Mouse (Mus musculus): Measurements from ENCODE around the gene Arhgef19. TPM values are rescaled to one million over a fixed set of nuclear protein-coding genes. Genes with fewer than 3 reads are reported as not detected.

The Arhgef19 gene
- polyA plus RNA-seq, 1 experiment = 4.9 TPM

DNA sequence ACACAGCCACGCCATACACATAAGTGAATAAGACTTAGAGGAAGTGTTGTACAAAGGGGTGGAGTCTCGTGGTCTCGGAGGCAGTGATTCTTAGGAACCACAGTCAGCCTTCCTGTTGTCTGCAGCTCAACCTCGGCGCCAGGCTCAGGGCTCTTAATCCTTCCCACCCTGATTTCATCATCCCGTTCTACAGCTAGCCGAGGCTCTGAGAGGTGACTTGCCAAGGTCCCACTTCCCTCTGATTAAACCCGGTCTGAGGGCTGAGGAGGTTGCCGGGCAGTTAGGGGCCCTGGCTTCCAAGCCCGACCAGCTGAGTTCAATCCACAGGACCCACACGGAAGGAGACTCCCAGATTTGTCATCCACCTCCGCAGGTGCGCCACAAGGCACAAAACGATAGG is 33.6 kb downstream of the Arhgef19 start:
- DNase-seq = peak; percentile 52
- WGBS = 25% methylated on average over 14 of the region's 14 CpGs
- TF ChIP-seq POLR2A (IDR thresholded peaks at IDR 0.05; ENCODE audit: low read depth, low read length) (no peak), CTCF (conservative IDR thresholded peaks at IDR 0.05; ENCODE audit: insufficient read depth, insufficient read length, low read depth, low read length) (no peak)
- Histone ChIP-seq H3K27ac (ENCODE audit: insufficient read depth, low read depth, low read length) (peak overlapping the region; percentile 11; the same call in 1 of the 2 replicates), H3K27me3 (replicated peaks; ENCODE audit: control insufficient read depth, insufficient read depth, low read length) (no peaks in the 10 kb centered on the region), H3K4me3 (ENCODE audit: insufficient read depth, low read depth, low read length) (no peak overlapping the region), H3K4me1 (ENCODE audit: control insufficient read depth, insufficient read depth, low read length) (peaks cover 5% of the 10 kb centered on the region), H3K36me3 (ENCODE audit: control insufficient read depth, insufficient read depth, low read length) (no peaks in the 10 kb centered on the region)

- no peaks in the 10 kb centered on the region for H3K27me3 ChIP-seq (replicated peaks; ENCODE audit: control insufficient read depth, insufficient read depth, low read length)
- 22% methylated on average over 12 of the region's 12 CpGs for WGBS
- 0 out of 2 replicates have a peak overlapping the region, but pooled peaks have one; percentile 0 for H3K27ac ChIP-seq (ENCODE audit: insufficient read depth, low read depth, low read length)
- peaks cover 7% of the 10 kb centered on the region for H3K4me1 ChIP-seq (ENCODE audit: control insufficient read depth, insufficient read depth, low read length)
- DNase-seq = peak; percentile 79
- no peak for TF ChIP-seq POLR2A (IDR thresholded peaks at IDR 0.05; ENCODE audit: low read depth, low read length)
- peak; percentile 97 for TF ChIP-seq CTCF (conservative IDR thresholded peaks at IDR 0.05; ENCODE audit: insufficient read depth, insufficient read length, low read depth, low read length)
- no peak overlapping the region for H3K4me3 ChIP-seq (ENCODE audit: insufficient read depth, low read depth, low read length)
- H3K36me3 ChIP-seq (ENCODE audit: control insufficient read depth, insufficient read depth, low read length) = no peaks in the 10 kb centered on the region
Observed at GRCm38 (mm10) chr4:141273296-141273695, 34.0 kb downstream of the Arhgef19 start.

- no peaks in the 10 kb centered on the region for H3K36me3 ChIP-seq (ENCODE audit: control insufficient read depth, insufficient read depth, low read length)
- no peak for DNase-seq
- peaks cover 11% of the 10 kb centered on the region for H3K4me1 ChIP-seq (ENCODE audit: control insufficient read depth, insufficient read depth, low read length)
- TF ChIP-seq CTCF (conservative IDR thresholded peaks at IDR 0.05; ENCODE audit: insufficient read depth, insufficient read length, low read depth, low read length) (no peak), POLR2A (IDR thresholded peaks at IDR 0.05; ENCODE audit: low read depth, low read length) (no peak)
- no peaks in the 10 kb centered on the region for H3K27me3 ChIP-seq (replicated peaks; ENCODE audit: control insufficient read depth, insufficient read depth, low read length)
- 74% methylated on average over 23 of the region's 23 CpGs for WGBS
- H3K4me3 ChIP-seq (ENCODE audit: insufficient read depth, low read depth, low read length) = no peak overlapping the region
- H3K27ac ChIP-seq (ENCODE audit: insufficient read depth, low read depth, low read length) = no peak overlapping the region
Observed at GRCm38 (mm10) chr4:141274485-141275341, 35.4 kb downstream of the Arhgef19 start.

DNA sequence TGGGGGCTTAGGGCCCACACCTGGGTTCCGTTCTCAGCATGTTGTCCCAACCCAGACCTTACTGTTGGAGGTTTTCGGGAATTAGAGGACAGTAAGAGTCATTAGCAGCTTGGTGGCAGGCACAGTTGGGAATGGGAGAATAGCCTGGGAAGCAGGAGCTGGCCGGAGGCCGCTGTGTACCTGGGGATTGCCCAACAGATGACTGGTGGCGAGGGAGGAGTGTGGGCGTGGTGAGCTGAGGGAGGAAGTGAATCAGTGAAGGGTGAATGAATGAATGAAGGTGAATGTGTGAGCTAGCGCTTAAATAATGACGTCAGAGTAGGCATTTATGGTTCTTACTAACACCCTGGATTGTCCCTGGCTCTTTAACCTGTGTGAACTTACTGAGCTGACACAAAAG is 37.9 kb downstream of the Arhgef19 start:
- 87% methylated on average over 8 of the region's 8 CpGs for WGBS

GRCm38 (mm10) chr4:141278154-141278553 is 38.9 kb downstream of the Arhgef19 start:
- TF ChIP-seq CTCF (conservative IDR thresholded peaks at IDR 0.05; ENCODE audit: insufficient read depth, insufficient read length, low read depth, low read length) = no peak
- no peak for TF ChIP-seq POLR2A (IDR thresholded peaks at IDR 0.05; ENCODE audit: low read depth, low read length)
- 31% methylated on average over 7 of the region's 7 CpGs for WGBS
- peak; percentile 94 for DNase-seq
- no peaks in the 10 kb centered on the region for H3K36me3 ChIP-seq (ENCODE audit: control insufficient read depth, insufficient read depth, low read length)
- H3K27ac ChIP-seq (ENCODE audit: insufficient read depth, low read depth, low read length) = peak overlapping the region; percentile 85
- H3K4me3 ChIP-seq (ENCODE audit: insufficient read depth, low read depth, low read length) = peak overlapping the region; percentile 16; the same call in 1 of the 2 replicates
- H3K4me1 ChIP-seq (ENCODE audit: control insufficient read depth, insufficient read depth, low read length) = peaks cover 22% of the 10 kb centered on the region
- H3K27me3 ChIP-seq (replicated peaks; ENCODE audit: control insufficient read depth, insufficient read depth, low read length) = no peaks in the 10 kb centered on the region

More for the DNA sequence above, 37.9 kb downstream of the Arhgef19 start:
- TF ChIP-seq POLR2A (IDR thresholded peaks at IDR 0.05; ENCODE audit: low read depth, low read length) = no peak
- TF ChIP-seq CTCF (conservative IDR thresholded peaks at IDR 0.05; ENCODE audit: insufficient read depth, insufficient read length, low read depth, low read length) = no peak
- H3K4me1 ChIP-seq (ENCODE audit: control insufficient read depth, insufficient read depth, low read length) = peaks cover 22% of the 10 kb centered on the region
- DNase-seq = no peak
- H3K27me3 ChIP-seq (replicated peaks; ENCODE audit: control insufficient read depth, insufficient read depth, low read length) = no peaks in the 10 kb centered on the region
- no peak overlapping the region for H3K4me3 ChIP-seq (ENCODE audit: insufficient read depth, low read depth, low read length)
- H3K27ac ChIP-seq (ENCODE audit: insufficient read depth, low read depth, low read length) = peak overlapping the region; percentile 85
- H3K36me3 ChIP-seq (ENCODE audit: control insufficient read depth, insufficient read depth, low read length) = no peaks in the 10 kb centered on the region

- Histone ChIP-seq H3K4me3 (ENCODE audit: insufficient read depth, low read depth, low read length) (no peak overlapping the region), H3K4me1 (ENCODE audit: control insufficient read depth, insufficient read depth, low read length) (peaks cover 26% of the 10 kb centered on the region), H3K27ac (ENCODE audit: insufficient read depth, low read depth, low read length) (peak overlapping the region; percentile 75), H3K36me3 (ENCODE audit: control insufficient read depth, insufficient read depth, low read length) (no peaks in the 10 kb centered on the region), H3K27me3 (replicated peaks; ENCODE audit: control insufficient read depth, insufficient read depth, low read length) (no peaks in the 10 kb centered on the region)
- TF ChIP-seq POLR2A (IDR thresholded peaks at IDR 0.05; ENCODE audit: low read depth, low read length) (no peak), CTCF (conservative IDR thresholded peaks at IDR 0.05; ENCODE audit: insufficient read depth, insufficient read length, low read depth, low read length) (no peak)
- 55% methylated on average over 15 of the region's 15 CpGs for WGBS
- DNase-seq = peak; percentile 32
Observed at GRCm38 (mm10) chr4:141279327-141279726, 40.0 kb downstream of the Arhgef19 start.

GRCm38 (mm10) chr4:141279783-141280182 is 40.5 kb downstream of the Arhgef19 start:
- Histone ChIP-seq H3K27me3 (replicated peaks; ENCODE audit: control insufficient read depth, insufficient read depth, low read length) (no peaks in the 10 kb centered on the region), H3K27ac (ENCODE audit: insufficient read depth, low read depth, low read length) (no peak overlapping the region), H3K4me3 (ENCODE audit: insufficient read depth, low read depth, low read length) (no peak overlapping the region), H3K36me3 (ENCODE audit: control insufficient read depth, insufficient read depth, low read length) (no peaks in the 10 kb centered on the region), H3K4me1 (ENCODE audit: control insufficient read depth, insufficient read depth, low read length) (peaks cover 26% of the 10 kb centered on the region)
- no peak for TF ChIP-seq POLR2A (IDR thresholded peaks at IDR 0.05; ENCODE audit: low read depth, low read length)
- TF ChIP-seq CTCF (conservative IDR thresholded peaks at IDR 0.05; ENCODE audit: insufficient read depth, insufficient read length, low read depth, low read length) = no peak
- 89% methylated on average over 6 of the region's 6 CpGs for WGBS
- no peak for DNase-seq

Measured in kidney, adult 2 months (tissue).